Mouse (Mus musculus): ENCODE measurements around the gene Dlg1.

The Dlg1 gene

GRCm38 (mm10) chr16:31663379-31664286, at the start of gene Dlg1:
Gene Dlg1 (plus strand): TSS chr16:31663443.
- DNase-seq (ENCODE audit: low read depth, low spot score) = peak; percentile 95

- DNase-seq (ENCODE audit: low read depth, low spot score) = no peak
Measured at GRCm38 (mm10) chr16:31616382-31616781, 46.9 kb upstream of the Dlg1 start.

GRCm38 (mm10) chr16:31617128-31617527, 46.1 kb upstream of the Dlg1 start:
- DNase-seq (ENCODE audit: low read depth, low spot score) = no peak

GRCm38 (mm10) chr16:31617823-31618371, 45.3 kb upstream of the Dlg1 start:
- DNase-seq (ENCODE audit: low read depth, low spot score) = peak; percentile 13

GRCm38 (mm10) chr16:31618671-31619070, 44.6 kb upstream of the Dlg1 start:
- no peak for DNase-seq (ENCODE audit: low read depth, low spot score)

GRCm38 (mm10) chr16:31619675-31620335, 43.4 kb upstream of the Dlg1 start:
- no peak for DNase-seq (ENCODE audit: low read depth, low spot score)

GRCm38 (mm10) chr16:31622356-31622755, 40.9 kb upstream of the Dlg1 start:
- no peak for DNase-seq (ENCODE audit: low read depth, low spot score)

GRCm38 (mm10) chr16:31623136-31623535, 40.1 kb upstream of the Dlg1 start:
- no peak for DNase-seq (ENCODE audit: low read depth, low spot score)

- DNase-seq (ENCODE audit: low read depth, low spot score) = no peak
Measured at GRCm38 (mm10) chr16:31624749-31625148, 38.5 kb upstream of the Dlg1 start.

- no peak for DNase-seq (ENCODE audit: low read depth, low spot score)
Measured at GRCm38 (mm10) chr16:31626331-31626730, 36.9 kb upstream of the Dlg1 start.

GRCm38 (mm10) chr16:31630381-31630780, 32.9 kb upstream of the Dlg1 start:
- DNase-seq (ENCODE audit: low read depth, low spot score) = peak; percentile 88

GRCm38 (mm10) chr16:31631046-31631445, 32.2 kb upstream of the Dlg1 start:
- DNase-seq (ENCODE audit: low read depth, low spot score) = peak; percentile 74

- DNase-seq (ENCODE audit: low read depth, low spot score) = no peak
Measured at GRCm38 (mm10) chr16:31634371-31634770, 28.9 kb upstream of the Dlg1 start.

GRCm38 (mm10) chr16:31638393-31638792, 24.9 kb upstream of the Dlg1 start:
- DNase-seq (ENCODE audit: low read depth, low spot score) = no peak

GRCm38 (mm10) chr16:31639946-31640345, 23.3 kb upstream of the Dlg1 start:
- DNase-seq (ENCODE audit: low read depth, low spot score) = no peak

GRCm38 (mm10) chr16:31641776-31642175, 21.5 kb upstream of the Dlg1 start:
- DNase-seq (ENCODE audit: low read depth, low spot score) = no peak

- no peak for DNase-seq (ENCODE audit: low read depth, low spot score)
Measured at GRCm38 (mm10) chr16:31647221-31647620, 16.0 kb upstream of the Dlg1 start.

GRCm38 (mm10) chr16:31650788-31651187, 12.5 kb upstream of the Dlg1 start:
- DNase-seq (ENCODE audit: low read depth, low spot score) = no peak

GRCm38 (mm10) chr16:31651541-31651940, 11.7 kb upstream of the Dlg1 start:
- no peak for DNase-seq (ENCODE audit: low read depth, low spot score)

- no peak for DNase-seq (ENCODE audit: low read depth, low spot score)
Measured at GRCm38 (mm10) chr16:31652115-31652843, 11.0 kb upstream of the Dlg1 start.

GRCm38 (mm10) chr16:31653616-31654015, 9.6 kb upstream of the Dlg1 start:
- DNase-seq (ENCODE audit: low read depth, low spot score) = no peak

GRCm38 (mm10) chr16:31654021-31654420, 9.2 kb upstream of the Dlg1 start:
- no peak for DNase-seq (ENCODE audit: low read depth, low spot score)
